Mouse (Mus musculus) urinary bladder, postnatal 4 days (tissue): Measurements from ENCODE around the gene Trim7.
"Not testable (repeated sequence)": the region's sequence is repeated elsewhere in the genome, so short reads cannot be mapped to it uniquely, and the experiment has no call there.

Source experiments
- DNase-seq, 2 experiments: peaks; one replicate each; pipeline ENCODE4 v3.0.0; 2021 to 2022; ENCODE audit warnings: low spot score in 2 of 2

The Trim7 gene

DNA sequence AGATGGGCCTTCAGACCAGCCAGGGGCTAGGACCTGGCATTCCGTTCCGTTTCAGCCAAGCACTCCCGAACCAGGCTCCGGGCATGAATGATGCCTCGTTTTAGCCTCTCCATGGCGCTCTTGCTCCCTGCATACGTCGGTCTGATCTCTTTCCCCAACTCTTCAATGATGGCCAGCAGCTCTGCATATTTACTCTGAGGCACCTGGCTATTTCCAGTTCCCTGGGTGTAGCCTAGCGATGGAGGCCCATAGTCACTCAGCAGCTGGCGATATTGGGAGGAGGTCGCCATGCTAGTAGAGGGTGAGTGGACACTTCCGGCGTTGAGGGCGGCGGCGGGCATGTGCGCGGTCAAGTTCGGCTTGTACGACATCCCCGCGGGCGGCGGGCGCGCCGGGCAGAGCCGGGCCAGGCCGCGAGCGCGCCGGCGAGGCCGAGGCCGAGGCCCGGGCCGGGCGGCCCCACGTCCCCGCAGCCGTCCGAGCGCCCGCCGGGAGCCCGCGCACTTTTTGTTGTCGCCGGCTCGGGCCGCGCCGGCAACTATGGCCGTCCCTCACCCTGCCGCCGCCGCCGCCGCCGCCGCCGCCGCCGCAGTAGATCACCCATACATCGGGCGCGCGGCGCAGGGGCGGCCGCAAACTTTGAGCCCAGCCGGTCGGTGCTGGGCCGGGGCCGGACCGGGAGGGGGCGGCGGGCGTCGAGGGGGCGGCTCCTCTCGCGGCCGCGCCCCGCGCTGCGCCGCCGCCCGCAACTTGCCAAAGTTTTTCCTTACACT lies at the start of gene Trim7, which contains the start of gene Gm12184:
Gene Trim7 (plus strand): TSS at position 162 of the 773 bp plus-strand sequence.
Gene Gm12184 (minus strand): TSS at position 677 of the 773 bp plus-strand sequence.
- not testable (repeated sequence) for DNase-seq

DNA sequence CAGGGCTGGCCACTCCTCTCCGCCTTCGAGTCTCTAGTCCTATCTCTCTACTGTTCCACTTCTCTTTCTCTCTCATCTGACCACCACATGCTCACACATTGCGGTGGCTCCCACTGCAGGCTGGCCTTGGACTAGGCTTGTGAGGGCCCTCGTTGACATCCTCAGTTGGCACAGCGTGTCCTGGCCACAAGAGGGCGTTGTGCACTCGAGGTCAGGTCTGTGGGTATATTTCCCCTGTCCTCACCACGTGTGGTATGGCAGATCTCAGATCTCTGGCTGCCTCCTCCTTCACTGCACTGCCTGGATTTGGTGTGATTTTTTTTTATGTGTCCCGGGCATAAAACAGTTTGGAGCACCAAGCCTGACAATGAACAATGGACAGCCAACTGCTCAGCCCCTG lies 49.3 kb upstream of the Trim7 start:
- DNase-seq, result no peak

GRCm38 (mm10) chr11:48777303-48777702 lies 48.6 kb upstream of the Trim7 start:
- DNase-seq, result no peak

DNA sequence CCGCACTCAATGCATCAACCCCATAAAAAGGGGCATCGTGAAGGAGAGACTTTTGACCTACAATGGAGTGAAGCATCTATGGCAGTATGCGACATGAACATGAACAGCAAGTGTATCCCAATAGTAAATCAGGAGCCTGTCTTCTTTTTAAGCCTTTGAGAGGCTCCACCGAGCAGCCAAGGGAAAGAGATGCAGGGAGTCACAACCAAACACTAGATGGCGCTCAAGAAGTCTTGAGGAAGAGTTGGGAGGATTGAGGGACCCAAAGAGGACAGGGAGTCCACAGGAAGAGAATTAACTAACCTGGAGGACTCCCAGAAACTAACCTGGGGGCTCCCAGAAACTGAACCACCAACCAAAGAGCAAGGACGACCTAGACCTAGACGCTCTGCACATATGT lies 46.5 kb upstream of the Trim7 start:
- no peak for DNase-seq

DNA sequence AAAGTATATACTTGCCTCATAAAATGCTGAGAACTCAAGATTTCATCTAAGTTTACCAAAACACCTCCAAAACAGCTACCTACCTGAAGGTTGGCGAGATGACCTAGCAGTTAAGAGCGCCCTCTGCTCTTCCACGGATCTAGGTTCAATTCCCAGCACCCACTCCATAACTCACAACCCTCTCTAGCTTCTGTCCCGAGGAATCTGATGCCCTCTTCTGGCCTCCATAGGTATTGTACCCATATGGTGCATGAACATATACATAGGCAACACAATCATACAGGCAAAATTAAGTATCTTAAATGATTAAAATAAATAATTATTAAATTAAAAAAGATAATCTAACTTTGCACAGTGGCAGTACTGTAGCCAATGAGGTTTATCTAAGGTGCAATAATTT lies 43.7 kb upstream of the Trim7 start:
- no peak for DNase-seq

GRCm38 (mm10) chr11:48787455-48788211 lies 38.3 kb upstream of the Trim7 start:
- no peak for DNase-seq

DNA sequence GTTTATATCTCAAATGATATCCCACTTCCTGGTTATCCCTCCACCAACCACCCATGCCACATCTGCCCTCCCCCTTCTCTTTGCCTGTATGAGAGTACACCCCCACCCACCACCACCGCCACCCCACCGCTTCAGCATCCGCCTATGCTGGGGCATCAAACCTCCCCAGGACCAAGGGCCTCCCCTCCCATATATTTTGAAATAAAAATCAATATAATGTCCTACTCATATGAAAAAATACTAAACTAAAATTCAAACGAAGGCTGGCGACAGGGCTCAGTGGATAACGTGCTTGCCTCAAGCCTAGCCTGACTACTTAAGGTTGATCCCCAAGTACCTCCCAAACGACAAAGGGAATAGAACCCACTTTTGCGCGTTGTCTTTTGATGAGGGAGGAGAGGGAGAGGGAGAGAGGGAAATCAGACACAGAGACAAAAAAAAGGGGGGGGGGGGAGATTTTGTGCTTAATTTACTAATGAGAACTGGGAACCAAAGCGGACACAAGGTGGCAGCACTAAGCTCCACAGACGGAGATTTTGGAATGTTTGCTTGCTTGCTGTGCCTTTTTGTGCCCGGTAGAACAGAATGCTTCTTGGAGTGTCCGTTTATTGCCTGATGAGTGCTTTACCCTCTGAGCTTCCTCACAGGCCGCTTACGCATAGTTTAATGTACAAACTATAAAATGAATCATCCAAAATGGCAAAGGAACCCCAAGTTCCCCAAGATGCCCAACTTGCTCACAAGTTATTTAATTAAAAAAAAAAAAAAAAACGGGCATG lies 37.4 kb upstream of the Trim7 start:
- DNase-seq, result peak; percentile 55 to 74

DNA sequence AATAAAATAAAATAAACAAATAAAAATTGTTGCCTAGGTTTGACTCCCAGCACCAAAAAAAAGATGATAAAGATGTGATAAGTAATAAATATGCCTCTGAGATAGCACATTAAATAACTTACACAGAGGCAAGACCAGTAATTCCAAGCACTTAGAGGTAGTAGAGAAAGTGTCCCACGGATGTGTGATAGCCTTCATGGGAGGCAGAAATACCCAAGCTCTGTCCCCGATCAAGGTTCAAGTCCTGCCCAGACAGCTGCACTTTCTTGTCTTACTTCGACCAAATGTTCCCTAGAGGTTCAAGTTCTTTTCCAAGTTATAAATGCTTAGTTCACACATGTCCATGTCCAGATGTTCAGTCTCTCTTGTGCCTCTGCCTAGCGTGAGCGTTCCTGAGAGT lies 36.7 kb upstream of the Trim7 start:
- no peak for DNase-seq

DNA sequence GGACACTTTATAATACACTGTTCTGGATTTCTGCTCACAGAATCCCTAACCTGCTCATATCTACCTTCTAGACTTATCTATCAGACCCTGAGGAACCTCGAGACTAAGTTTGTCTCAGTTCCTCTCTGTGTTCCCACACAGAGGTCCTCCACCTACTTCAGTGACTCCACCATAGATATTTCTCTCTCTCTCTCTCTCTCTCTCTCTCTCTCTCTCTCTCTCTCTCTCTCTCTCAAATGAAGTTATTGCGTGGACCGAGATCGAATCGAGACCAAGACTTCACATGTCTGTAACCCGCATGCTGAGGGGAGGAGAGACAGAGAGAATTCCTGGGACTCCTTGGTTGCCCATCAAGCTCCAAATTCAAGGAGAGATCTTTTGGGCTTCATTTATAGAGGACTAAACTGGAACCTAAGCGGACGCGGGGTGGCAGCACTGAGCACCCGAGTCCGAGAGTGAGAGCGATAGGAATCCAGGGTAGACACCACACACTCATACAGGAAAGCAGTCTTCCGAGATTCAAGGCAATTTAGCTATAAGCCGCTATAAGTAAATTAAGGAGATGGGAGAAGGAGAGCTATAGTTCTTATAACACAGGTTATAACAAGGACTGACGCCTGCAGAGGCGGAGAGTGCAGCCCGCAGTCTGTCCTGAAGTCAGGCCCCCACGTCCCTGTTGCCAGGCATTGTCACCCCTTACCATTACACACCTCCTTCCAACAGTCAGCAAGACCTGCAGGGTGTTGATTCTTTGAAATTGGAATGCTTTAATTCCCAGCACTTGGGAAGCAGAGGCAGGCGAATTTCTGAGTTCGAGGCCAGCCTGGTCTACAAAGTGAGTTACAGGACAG lies 35.7 kb upstream of the Trim7 start:
- peak; percentile 68 to 88 for DNase-seq

DNA sequence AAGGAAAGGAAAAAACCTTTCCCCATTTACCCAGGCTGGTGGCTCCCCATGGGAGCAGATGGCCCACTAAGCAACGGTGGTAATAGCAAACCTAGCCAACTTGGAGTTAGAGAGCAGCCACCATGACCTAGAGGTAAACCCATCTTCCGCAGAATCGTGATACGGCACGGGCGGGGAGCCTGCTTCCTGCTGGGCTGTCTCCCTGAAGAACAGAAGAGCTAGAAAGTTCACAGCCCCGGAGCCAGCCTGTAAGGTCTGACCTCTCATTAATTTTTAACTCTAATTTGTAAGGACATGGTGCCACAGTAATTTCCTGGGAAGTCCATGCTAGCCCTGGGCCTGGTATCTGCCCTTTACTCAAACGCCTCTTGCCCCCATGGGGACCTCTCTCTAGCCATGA lies 35.0 kb upstream of the Trim7 start:
- DNase-seq, result no peak

DNA sequence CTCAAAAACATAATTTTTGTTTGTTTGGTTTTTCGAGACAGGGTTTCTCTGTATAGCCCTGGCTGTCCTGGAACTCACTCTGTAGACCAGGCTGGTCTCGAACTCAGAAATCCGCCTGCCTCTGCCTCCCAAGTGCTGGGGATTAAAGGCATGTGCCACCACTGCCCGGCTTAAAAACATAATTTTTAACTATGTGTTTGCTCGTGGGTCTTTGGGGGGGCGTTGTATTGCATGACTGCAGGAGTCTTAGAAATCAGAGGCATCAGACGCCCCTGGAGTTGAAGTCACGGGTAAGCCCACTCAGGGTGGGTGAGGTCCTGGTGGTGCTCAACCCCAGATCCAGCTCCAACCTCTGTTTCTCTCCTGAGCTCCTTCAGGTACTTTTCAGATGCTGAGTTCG lies 34.0 kb upstream of the Trim7 start:
- not testable (repeated sequence) for DNase-seq

GRCm38 (mm10) chr11:48793184-48793583 lies 32.8 kb upstream of the Trim7 start:
- no peak for DNase-seq

GRCm38 (mm10) chr11:48795221-48795620 lies 30.7 kb upstream of the Trim7 start:
- no peak for DNase-seq

DNA sequence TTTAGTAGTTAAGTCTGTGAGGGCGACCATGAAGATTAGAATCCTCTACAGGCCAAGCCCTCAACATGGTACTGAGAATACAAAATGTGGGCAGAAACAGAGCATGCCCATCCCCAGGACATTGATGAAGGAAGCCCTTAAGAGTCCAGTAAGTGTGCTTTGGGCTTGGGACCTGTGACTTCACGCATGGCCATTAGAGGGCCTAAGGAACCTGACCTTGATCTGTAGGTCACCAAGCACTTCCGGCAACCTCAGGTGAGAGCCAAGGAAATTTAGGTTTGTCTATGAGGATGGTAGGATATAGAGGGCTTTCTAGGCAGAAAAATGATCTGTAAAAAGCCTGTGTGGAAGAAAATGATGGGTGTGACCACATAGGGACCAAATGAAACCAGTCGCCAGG lies 29.6 kb upstream of the Trim7 start:
- no peak for DNase-seq

DNA sequence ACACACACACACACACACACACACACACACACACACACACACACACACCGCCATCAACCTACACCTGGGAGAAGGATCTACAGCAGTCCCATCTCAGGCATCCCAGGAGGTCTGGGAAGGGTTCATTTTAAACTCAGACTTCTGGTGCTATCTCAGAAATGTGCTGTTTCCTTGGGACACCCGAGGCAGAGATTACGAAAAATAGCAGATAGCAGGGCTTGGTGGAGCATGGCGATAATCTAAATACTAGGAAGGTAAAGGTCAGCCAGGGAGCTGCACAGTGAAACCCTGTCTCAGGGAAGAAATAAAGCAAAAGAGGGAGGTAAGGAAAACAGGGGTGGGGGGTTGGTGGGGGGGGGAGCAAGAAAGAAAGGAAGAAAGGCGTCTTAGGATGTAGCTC lies 28.7 kb upstream of the Trim7 start:
- no peak for DNase-seq

GRCm38 (mm10) chr11:48798308-48798707 lies 27.6 kb upstream of the Trim7 start:
- no peak for DNase-seq

DNA sequence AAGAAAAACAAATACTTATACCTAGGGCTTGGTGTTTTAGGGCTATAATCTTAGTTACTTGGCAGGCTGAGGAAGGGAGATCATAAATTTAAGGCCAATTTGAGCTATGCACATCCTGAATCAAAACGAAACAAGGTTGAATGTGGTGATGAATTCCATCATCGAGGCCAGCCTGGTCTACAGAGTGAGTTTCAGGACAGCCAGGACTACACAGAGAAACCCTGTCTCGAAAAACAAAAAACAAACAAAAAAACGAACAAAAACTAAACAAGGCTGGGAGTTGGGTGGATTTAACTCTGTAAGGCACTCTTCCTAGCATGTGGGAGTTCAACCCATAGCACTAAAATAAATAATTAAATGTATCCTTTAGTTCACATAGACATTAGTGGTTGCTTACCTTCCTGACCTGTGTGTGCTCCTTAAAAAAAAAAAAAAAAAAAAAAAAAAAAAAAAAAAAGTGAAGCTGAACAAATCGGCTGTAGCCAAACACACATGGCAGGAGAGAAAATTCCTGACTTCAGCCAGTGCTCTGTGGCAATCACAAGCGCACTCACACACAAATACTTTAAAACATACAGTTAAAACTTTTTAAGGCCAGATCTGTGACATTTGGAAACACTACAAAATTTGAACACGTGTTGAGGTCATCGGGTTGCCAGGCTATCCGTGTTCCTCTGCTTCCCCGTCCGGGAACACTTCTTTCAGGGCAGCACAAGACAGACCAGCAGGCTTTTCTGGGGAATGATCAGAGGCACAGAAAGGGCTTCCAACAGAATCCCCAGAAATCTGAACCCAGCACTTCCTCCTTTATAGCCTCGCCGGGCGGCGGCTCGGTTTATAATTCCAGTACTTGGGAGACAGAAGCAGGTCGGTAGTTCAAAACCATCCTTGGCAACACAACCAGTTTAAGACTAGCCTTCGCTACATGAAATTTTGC lies 26.7 kb upstream of the Trim7 start:
- peak in 1 of 2 experiments; percentile 37 for DNase-seq

GRCm38 (mm10) chr11:48799921-48800701 lies 25.8 kb upstream of the Trim7 start, which contains the start of gene Rack1:
Rack1 (plus strand) TSS chr11:48800332.
- DNase-seq, result peak; percentile 83 to 88
